Mouse (Mus musculus) hindbrain, embryonic 12.5 days (tissue): ENCODE data around the gene Mus81. TPM values are rescaled to one million over a fixed set of nuclear protein-coding genes. Genes with fewer than 3 reads are reported as not detected.

Source experiments
- ATAC-seq: fragments of 200-750 bp; cut with Nextera tagmentation; 2 replicates; pipeline ENCODE4 v1.8.0; 2017; ENCODE audit warnings: moderate TSS enrichment; ENCODE audit not compliant: low FRiP score
- H3K27ac ChIP-seq: fragments of 300-500 bp; sonication (generic); 2 replicates; pipeline ENCODE4 v1.5.1; 2016; ENCODE audit warnings: mild to moderate bottlenecking
- H3K27me3 ChIP-seq: fragments of 300-500 bp; sonication (generic); 2 replicates; pipeline ENCODE4 v1.6.1; 2016; ENCODE audit warnings: mild to moderate bottlenecking
- H3K36me3 ChIP-seq: fragments of 300-500 bp; sonication (generic); 2 replicates; pipeline ENCODE4 v1.6.1; 2016; ENCODE audit warnings: mild to moderate bottlenecking
- H3K4me1 ChIP-seq: fragments of 300-500 bp; sonication (generic); 2 replicates; pipeline ENCODE4 v1.6.1; 2016
- H3K4me2 ChIP-seq: fragments of 300-500 bp; sonication (generic); replicated peaks from 2 replicates; pipeline ENCODE4 v1.6.1; 2016; ENCODE audit warnings: mild to moderate bottlenecking
- H3K4me3 ChIP-seq: fragments of 300-500 bp; sonication (generic); 2 replicates; pipeline ENCODE4 v1.5.1; 2016; ENCODE audit warnings: mild to moderate bottlenecking
- H3K9ac ChIP-seq: fragments of 300-500 bp; sonication (generic); 2 replicates; pipeline ENCODE4 v1.6.1; 2016; ENCODE audit warnings: mild to moderate bottlenecking, moderate library complexity
- H3K9me3 ChIP-seq: fragments of 300-500 bp; sonication (generic); replicated peaks from 2 replicates; pipeline ENCODE4 v1.6.1; 2016; ENCODE audit warnings: mild to moderate bottlenecking
- WGBS: fragments of 180-500 bp; shearing (Covaris S2); methylation state at CpG from one replicate; pipeline ENCODE4 v1.1.7; 2016; 5-methylcytosine and 5-hydroxymethylcytosine counted together
- polyA plus RNA-seq: library from polyadenylated mRNA; unstranded; fragments of >200 nt; fragmentation: Nextera tagmentation; extraction: Ambion mirVana; gene quantifications from 2 replicates; pipeline ENCODE4 v1.2.1, GENCODE M21; 2016

Mus81 gene
- polyA plus RNA-seq, result 43.3 and 45.4 TPM in 2 replicates

DNA sequence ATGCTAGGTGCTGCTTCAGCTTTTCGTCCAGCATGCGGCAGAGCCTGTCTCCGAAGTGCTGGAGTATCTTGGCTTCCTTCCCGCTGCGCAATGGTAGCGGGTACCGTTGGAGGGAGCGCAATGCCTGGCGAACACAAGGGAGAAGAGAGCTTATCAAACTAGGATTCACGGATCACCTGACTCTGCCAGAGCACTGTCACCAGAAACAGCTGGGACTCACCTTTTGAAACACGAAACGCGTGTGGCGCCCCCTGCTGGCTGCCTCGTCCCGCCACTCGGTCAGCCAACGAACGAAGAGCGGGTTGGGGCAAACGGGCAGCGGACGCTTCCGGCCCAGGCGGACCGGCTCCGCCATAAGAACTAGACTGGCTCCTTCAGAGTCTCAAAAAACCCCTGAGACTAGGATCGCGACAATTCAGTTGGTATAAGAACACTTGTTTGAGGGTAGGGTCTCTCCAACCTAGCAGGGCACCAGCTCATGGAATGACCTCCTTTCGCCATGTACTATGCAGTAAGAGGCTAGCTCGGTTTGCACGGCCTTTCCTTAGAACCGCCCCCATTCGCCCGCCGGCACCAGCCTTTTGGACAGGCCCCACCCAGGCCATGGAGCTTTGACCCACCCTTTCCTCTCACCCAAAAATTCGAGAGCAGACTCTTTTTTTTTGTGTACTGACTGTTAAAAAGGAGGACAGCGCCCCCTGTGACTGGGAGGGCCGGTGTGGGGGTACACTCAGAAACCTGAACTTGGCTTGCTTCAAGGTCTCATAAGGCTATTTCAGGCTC is at the start of gene Mus81:
Mus81 (minus strand) TSS at position 635 of the 783 bp plus-strand sequence.
- peaks cover 28% of the 10 kb centered on the region for H3K4me1 ChIP-seq
- H3K9me3 ChIP-seq, result no peaks in the 10 kb centered on the region
- H3K27ac ChIP-seq, result peak within 1 kb of the TSS; percentile 100
- peak within 1 kb of the TSS; percentile 70 for H3K4me2 ChIP-seq
- peak; percentile 51 for ATAC-seq
- H3K9ac ChIP-seq, result peak within 1 kb of the TSS; percentile 67
- H3K36me3 ChIP-seq, result peaks cover 45% of the 10 kb centered on the region
- H3K27me3 ChIP-seq, result no peaks in the 10 kb centered on the region
- peak within 1 kb of the TSS; percentile 49 for H3K4me3 ChIP-seq
- under 1% methylated on average over 39 of the region's 39 CpGs for WGBS

- Histone ChIP-seq H3K9me3 (no peaks in the 10 kb centered on the region), H3K4me1 (peaks cover 13% of the 10 kb centered on the region), H3K9ac (no peak overlapping the region), H3K4me2 (no peak overlapping the region), H3K4me3 (no peak overlapping the region), H3K27me3 (peaks cover 38% of the 10 kb centered on the region), H3K36me3 (no peaks in the 10 kb centered on the region), H3K27ac (no peak overlapping the region)
- WGBS, result 81% methylated on average over 8 of the region's 8 CpGs
- no peak for ATAC-seq
Observed at GRCm38 (mm10) chr19:5532520-5532919, 44.3 kb upstream of the Mus81 start.

GRCm38 (mm10) chr19:5530138-5530524 is 41.9 kb upstream of the Mus81 start:
- H3K4me1 ChIP-seq, result peaks cover 13% of the 10 kb centered on the region
- H3K4me3 ChIP-seq, result no peak overlapping the region
- H3K27me3 ChIP-seq, result peaks cover 38% of the 10 kb centered on the region
- no peak overlapping the region for H3K9ac ChIP-seq
- no peaks in the 10 kb centered on the region for H3K36me3 ChIP-seq
- ATAC-seq, result no peak; the same call in 1 of the 2 replicates
- H3K27ac ChIP-seq, result no peak overlapping the region
- H3K4me2 ChIP-seq, result no peak overlapping the region
- H3K9me3 ChIP-seq, result no peaks in the 10 kb centered on the region
- 26% methylated on average over 7 of the region's 7 CpGs for WGBS

- H3K4me3 ChIP-seq, result peak overlapping the region; percentile 6; the same call in 1 of the 2 replicates
- H3K27ac ChIP-seq, result no peak overlapping the region
- H3K4me1 ChIP-seq, result peaks cover 13% of the 10 kb centered on the region
- ATAC-seq, result peak; percentile 89
- peak overlapping the region; percentile 36 for H3K4me2 ChIP-seq
- no peaks in the 10 kb centered on the region for H3K9me3 ChIP-seq
- 12% methylated on average over 20 of the region's 20 CpGs for WGBS
- H3K9ac ChIP-seq, result no peak overlapping the region
- peaks cover 38% of the 10 kb centered on the region for H3K27me3 ChIP-seq
- H3K36me3 ChIP-seq, result no peaks in the 10 kb centered on the region
Observed at GRCm38 (mm10) chr19:5529325-5530137, 41.3 kb upstream of the Mus81 start.

DNA sequence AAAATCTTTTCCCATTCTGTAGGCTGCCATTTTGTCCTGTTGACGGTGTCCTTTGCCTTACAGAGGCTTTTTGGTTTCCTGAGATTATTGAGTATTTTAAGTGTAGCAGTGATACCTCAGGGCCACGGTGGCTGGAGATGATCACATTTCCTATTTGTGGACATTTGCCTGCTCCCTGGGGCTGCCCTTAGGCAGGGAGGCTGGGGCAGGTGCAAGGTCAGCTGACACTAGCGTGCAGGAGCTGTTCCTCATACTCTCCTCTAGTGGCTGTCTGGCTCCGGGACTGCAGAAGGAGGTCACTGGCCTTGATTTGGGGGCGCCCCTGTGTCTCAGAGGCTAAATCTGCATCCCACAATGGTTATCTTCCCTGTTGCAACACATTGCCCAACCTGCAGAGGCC is 37.0 kb upstream of the Mus81 start:
- Histone ChIP-seq H3K4me2 (no peak overlapping the region), H3K9me3 (no peaks in the 10 kb centered on the region), H3K4me3 (no peak overlapping the region), H3K27me3 (peaks cover 5% of the 10 kb centered on the region), H3K4me1 (peaks cover 9% of the 10 kb centered on the region), H3K36me3 (no peaks in the 10 kb centered on the region), H3K27ac (no peak overlapping the region), H3K9ac (0 out of 2 replicates have a peak overlapping the region, but pooled peaks have one; percentile 1)
- no peak for ATAC-seq
- 68% methylated on average over 5 of the region's 5 CpGs for WGBS

- H3K27ac ChIP-seq, result no peak overlapping the region
- H3K4me2 ChIP-seq, result no peak overlapping the region
- no peaks in the 10 kb centered on the region for H3K9me3 ChIP-seq
- no peak for ATAC-seq
- 87% methylated on average over 3 of the region's 3 CpGs for WGBS
- H3K4me3 ChIP-seq, result no peak overlapping the region
- no peaks in the 10 kb centered on the region for H3K27me3 ChIP-seq
- H3K36me3 ChIP-seq, result no peaks in the 10 kb centered on the region
- no peaks in the 10 kb centered on the region for H3K4me1 ChIP-seq
- no peak overlapping the region for H3K9ac ChIP-seq
Observed at GRCm38 (mm10) chr19:5518721-5519120, 30.5 kb upstream of the Mus81 start.

DNA sequence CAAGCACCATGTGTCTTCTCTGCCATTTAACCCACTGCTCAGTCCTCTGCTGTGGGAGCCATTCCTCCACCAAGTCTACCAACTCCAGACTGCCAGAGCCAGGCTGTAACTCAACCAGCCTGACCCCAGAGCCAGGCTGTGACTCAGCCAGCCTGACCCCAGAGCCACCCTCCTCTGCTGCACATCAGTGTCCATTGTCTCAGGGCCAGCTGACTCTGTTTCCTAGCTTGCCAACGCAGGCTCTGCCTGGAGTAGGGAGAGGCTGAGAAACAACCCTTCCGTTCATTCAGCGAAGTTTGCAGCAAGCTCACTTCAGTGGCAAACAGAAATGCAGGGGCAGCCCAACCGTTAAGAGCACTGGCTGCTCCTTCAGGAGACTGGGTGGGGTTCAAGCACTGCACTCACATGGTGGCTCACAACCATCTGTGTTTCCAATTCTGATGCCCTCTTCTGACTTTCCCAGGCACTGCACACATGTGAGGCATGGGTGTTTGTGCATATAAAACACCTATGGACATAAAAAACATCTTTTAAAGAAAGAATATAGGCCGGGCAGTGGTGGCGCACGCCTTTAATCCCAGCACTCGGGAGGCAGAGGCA is 28.8 kb upstream of the Mus81 start:
- Histone ChIP-seq H3K4me1 (peaks cover 5% of the 10 kb centered on the region; the same call in 1 of the 2 replicates), H3K27me3 (no peaks in the 10 kb centered on the region), H3K4me3 (no peak overlapping the region), H3K9me3 (no peaks in the 10 kb centered on the region), H3K9ac (no peak overlapping the region), H3K4me2 (no peak overlapping the region), H3K27ac (no peak overlapping the region), H3K36me3 (no peaks in the 10 kb centered on the region)
- 82% methylated on average over 8 of the region's 8 CpGs for WGBS
- ATAC-seq, result no peak

GRCm38 (mm10) chr19:5515840-5516777 is 27.9 kb upstream of the Mus81 start:
- 79% methylated on average over 7 of the region's 7 CpGs for WGBS
- Histone ChIP-seq H3K36me3 (no peaks in the 10 kb centered on the region), H3K9me3 (no peaks in the 10 kb centered on the region), H3K27ac (no peak overlapping the region), H3K9ac (no peak overlapping the region), H3K4me1 (peaks cover 8% of the 10 kb centered on the region), H3K4me2 (no peak overlapping the region), H3K27me3 (no peaks in the 10 kb centered on the region), H3K4me3 (no peak overlapping the region)
- no peak for ATAC-seq

DNA sequence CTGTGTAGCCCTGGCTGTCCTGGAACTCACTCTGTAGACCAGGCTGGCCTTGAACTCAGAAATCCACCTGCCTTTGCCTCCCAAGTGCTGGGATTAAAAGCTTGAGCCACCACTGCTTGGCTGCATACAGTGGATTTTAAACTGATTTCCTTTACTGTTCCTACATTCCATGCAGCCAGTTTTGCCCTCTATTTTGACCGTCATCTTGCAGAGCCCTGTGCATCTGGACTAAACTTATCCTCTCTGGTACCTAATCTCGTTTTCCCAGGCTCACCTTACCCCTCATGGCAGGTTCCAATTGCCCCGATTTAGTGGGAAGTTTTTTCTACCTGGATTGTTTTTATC is 24.8 kb upstream of the Mus81 start:
- Histone ChIP-seq H3K4me3 (no peak overlapping the region), H3K9me3 (no peaks in the 10 kb centered on the region), H3K36me3 (no peaks in the 10 kb centered on the region), H3K4me1 (peaks cover 20% of the 10 kb centered on the region), H3K9ac (no peak overlapping the region), H3K27me3 (no peaks in the 10 kb centered on the region), H3K27ac (no peak overlapping the region), H3K4me2 (no peak overlapping the region)
- ATAC-seq, result no peak
- 86% methylated on average over 3 of the region's 3 CpGs for WGBS

GRCm38 (mm10) chr19:5512091-5513004 is 24.1 kb upstream of the Mus81 start:
- 84% methylated on average over 12 of the region's 12 CpGs for WGBS
- Histone ChIP-seq H3K9ac (no peak overlapping the region), H3K4me1 (peaks cover 20% of the 10 kb centered on the region), H3K27me3 (no peaks in the 10 kb centered on the region), H3K4me3 (no peak overlapping the region), H3K27ac (no peak overlapping the region), H3K36me3 (no peaks in the 10 kb centered on the region), H3K4me2 (no peak overlapping the region), H3K9me3 (no peaks in the 10 kb centered on the region)
- ATAC-seq, result no peak
